Mouse (Mus musculus): ENCODE measurements at regions not wholly inside any gene's neighbourhood (a gene's known extent, or its start where the extent isn't known, plus 50 kb on each side); places are given as distances from the start of the nearest gene placed in this dataset.

DNA sequence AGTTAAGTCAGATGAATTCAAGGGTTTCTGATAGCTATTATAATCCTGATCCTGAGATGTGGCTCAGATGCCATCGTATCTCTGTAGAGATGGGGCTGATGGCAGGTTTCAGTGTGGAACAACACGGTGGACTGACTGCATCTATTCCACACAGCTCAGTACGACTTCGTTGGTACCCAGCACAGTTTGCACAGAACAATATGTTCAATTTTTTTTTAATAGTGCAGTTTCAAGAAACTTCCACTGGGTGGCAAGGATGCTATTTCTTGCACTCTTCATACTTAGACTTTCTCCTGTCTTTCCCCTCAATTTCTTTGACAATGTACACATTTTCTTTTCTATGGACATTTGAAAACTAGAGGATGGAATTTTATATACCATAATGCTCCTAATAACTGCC, 278.6 kb upstream of the Btbd3 start:
- no peak for DNase-seq (ENCODE audit: low read depth, low spot score)

DNA sequence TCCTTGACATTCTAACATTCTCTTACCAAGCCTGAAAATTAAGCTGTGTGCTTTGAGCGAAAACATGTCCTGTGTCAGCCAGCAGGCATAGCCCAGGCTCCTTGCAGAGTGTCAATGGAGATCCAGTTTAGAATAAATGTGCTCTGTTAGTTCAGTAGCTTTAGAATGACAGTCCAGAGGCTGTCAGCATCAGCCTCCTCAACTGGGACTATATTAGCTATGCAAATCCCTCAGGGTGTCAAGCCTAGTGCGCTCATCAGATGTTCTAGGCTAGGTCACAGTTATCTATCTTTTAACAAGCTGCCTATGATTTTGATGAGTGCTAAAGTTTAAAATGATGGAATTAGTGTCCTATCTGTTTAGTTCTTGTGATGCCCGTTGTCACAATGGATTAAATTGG, 281.7 kb upstream of the Btbd3 start:
- no peak for DNase-seq (ENCODE audit: low read depth, low spot score)

DNA sequence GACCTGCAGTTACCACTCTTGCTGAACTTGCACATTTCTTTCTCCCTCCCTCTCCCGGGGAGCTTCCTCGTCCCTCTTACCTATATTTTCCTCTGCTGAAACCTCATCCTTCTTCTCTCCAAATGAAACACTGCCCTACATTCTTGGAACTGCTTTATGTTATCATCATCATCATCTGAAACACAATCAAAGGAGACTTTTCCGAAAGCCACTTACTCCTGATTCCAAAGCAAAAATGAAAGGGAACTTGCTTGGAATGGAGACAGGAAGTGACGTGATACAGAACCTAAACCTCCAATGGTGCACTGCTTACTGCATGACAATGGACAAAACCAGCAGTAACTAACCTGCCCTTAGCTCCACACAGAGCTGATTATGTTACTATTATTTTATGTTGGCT, 287.2 kb upstream of the Btbd3 start:
- no peak for DNase-seq (ENCODE audit: low read depth, low spot score)

DNA sequence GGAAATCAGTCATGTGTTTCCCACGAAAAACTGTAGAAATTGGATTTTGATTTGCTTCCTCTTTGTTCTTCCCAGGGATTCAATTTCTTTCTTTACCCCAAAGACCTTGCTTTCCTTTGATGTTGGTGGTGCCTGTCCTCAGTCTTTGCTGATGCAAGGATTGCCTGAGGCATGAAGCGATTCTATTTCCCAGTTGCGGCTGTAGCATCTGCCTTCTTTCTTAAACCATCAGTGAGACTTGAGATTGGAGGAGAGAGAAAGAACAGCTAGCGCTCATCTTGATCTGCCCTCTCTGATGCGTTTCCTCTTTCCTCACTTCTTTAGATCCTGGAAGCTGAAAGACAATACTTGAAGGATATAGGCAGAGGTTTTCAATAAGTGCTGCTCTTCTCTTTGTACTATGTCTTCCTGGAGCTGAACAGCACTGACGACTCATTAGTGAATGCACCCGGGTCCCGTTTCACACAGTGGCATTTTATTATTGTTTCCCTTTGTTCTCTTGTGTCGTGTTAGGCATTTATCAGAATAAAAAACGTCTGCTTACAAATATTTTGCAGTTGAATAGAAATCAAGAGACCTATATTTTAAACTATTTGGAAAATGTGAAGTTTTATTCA, 289.8 kb upstream of the Btbd3 start:
- DNase-seq (ENCODE audit: low read depth, low spot score) = no peak

DNA sequence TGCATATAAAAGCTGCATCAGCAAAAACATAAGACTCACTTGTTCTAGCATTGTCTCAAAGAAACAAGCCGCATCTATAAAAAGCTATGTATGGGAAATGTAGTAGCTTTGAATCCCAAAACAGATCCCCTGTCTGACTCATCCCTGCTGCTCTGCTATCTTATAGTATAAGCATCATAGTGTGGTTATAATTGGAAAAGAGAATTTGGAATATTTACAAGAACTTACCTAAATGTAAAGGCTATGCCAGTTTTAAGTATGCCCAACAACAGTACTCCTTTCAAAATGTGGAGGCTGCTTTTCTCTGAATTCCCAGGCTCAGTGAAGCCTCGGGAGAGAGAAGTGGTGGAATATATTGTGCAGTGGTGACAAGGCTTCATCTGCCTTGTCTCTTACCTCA, 301.5 kb upstream of the Btbd3 start:
- DNase-seq (ENCODE audit: low read depth, low spot score) = no peak

DNA sequence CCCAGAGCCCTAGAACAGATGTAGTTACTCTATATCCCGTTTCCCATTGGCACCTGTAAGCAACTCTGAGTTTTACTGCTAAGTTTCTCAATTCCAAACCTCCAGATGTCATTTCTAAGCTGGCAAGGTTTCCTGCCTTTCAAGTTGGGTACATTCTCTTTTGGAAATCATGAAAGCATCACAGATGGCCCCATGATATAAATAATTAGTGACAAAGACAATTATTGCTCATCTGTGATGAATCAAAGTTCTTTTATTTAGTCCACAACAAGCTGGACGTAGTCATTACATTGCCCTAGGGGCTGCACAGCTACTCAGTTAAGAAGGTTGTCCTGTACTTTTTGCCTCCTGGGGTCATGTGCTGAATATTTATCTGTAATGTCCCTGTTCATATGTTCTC, 303.2 kb upstream of the Btbd3 start:
- no peak for DNase-seq (ENCODE audit: low read depth, low spot score)

DNA sequence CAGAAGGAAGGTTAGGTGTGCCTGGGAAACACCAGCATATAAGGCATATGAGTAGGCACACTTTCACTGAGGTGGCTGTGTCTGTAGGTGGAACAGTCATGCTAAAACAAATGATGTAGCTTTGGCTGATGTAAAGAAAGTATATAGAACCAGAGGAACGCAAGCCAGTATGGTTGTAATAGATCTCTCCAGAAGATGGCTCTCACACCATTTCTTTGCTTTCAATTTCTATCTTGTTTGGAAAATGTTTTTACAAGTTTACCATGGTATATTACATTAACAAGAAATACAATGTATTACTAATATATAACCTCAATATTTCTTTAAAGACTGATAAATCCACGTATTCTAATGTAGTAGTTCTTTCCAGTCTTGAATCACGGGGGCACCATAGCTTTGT, 304.4 kb upstream of the Btbd3 start:
- DNase-seq (ENCODE audit: low read depth, low spot score) = no peak

DNA sequence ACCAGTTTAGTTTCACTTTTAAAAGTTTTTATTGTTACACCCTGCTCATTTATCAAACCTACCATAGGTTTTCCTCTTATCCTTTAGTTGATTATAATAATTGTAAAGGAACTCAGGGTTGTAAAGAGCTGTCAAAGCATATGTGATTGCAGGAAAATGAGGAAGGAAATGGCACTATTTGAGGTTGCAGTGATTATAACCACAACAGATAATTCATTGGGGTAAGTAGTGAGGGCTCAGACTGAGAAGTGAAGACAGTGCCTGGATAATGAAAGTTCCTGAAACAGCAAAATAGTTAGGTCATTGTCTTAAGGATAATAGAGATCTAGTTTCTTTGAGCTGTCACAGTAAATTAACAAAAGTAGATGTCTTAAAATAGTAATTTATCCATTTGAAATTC, 305.4 kb upstream of the Btbd3 start:
- no peak for DNase-seq (ENCODE audit: low read depth, low spot score)

DNA sequence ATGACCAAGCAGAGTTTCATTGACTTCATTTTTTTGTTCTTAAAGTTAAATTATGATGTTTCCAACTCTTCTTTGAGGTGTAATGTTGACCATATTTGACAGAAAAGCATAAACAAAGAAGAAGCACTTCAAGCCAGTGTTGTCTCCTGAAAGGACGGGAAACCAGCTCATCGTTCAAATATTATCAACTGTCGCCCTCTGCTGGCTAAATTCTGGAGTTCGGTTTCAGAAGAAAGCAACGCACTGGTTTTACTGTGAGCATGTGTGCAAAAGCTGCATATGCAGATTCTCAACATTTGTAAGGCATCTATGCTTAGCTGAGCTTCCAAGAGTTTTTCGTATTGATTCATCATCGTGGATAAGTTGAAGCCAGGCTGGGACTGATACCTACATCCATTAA, 313.6 kb upstream of the Btbd3 start:
- DNase-seq (ENCODE audit: low read depth, low spot score) = peak; percentile 6

DNA sequence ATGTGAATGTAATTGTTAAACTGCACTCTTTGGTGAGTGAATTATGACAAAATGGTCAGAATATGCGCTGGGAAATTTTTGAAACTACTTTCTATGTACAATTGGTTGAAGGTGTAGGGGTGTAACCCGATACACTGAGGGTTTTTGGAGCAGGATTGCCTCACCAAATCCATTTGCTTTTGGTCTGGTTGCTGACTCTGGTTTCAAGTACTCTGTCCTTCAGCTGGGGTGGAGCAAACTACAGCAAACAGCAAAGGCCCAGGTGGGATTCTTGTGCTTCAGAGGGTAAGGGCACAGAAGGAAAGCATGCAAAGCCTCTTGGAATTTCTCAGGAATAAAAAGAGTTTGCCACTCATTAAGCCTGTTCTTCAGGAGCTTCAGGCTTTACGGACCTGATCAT, 316.8 kb upstream of the Btbd3 start:
- no peak for DNase-seq (ENCODE audit: low read depth, low spot score)

DNA sequence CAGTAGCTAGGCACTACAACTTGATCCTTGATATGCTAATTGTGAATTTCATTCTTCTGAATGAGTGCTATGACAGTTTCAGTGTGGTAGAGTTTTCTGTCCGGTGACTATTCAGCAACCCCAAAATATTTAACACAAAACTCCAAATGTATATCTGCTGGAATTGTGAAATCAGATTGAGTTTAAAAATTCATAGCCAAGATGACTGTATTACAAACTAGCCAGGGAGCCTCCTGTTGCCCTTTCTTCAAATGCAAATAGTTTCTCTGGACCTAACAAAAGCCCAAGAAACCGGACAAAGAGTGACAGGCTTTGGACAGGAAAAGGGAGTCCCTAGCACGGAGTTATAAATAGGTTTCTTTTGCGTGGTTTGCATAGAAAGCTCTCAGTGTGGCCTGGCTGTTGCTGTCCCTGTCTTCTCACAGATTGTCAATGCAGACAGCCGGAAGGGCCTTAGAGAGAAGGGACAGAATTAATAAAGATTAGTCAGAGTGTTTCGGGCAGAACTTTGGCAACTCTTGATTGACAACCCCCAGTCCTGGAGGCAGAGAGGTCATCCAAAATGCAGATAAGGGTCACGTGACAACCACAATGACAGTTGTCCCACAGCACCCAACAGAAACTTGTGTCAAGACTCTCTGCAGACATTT, 317.4 kb upstream of the Btbd3 start:
- DNase-seq (ENCODE audit: low read depth, low spot score) = no peak

DNA sequence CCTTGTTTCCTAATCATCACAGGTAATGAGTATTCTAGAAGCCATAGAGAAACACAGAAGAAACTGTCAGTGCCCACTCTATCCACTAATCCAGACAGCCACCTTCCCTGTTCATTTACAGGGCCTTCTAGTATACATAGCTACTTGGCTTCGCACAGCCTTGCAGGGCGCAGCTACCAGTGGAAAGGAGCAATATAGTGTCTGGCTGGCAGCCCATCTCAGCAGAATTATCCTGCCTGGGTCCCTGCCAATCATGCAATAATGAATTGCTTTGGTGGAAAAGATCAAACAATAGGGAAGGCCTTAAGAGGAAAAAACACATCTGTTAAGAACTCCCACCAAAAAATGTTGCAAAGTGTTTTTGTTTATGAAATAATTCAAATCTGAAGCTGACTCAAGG, 319.8 kb upstream of the Btbd3 start:
- DNase-seq (ENCODE audit: low read depth, low spot score) = no peak

DNA sequence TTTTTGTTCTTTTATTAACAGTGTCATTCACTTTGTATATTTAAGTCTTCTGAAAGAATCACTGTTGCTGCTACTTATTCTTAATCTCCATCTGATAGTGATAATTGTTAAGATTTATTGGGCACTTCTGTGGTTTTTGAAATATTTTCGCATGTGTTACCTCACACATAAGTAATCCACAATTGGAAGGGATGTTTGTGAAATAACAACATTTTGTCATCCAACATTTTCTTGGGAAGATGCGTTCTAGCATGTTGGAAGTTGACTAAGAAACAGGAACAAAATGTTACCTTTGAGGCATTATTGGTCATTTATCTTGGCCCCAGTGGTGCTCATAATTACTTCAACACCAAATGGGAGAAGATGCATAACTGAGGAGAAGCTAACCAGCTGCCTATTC, 323.4 kb upstream of the Btbd3 start:
- DNase-seq (ENCODE audit: low read depth, low spot score) = no peak

DNA sequence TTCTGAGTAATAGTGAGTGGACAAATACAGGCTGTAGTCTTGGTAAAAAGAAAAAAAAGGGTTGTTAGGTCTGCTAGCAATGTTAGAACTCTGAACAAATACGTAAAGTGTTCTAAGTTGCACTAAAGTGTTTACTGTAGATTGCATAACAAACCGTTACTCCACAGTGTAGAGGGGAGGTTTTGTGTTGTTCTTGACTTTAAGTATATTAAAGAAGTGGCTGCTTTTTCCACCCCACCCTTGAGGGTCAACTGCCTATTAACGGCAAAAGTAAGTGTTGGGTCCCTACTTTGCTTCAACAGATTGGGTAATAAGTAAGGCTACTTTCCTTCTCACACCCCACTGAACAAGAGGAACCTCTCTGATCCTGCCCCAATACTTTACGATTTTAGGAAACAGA, 323.9 kb upstream of the Btbd3 start:
- no peak for DNase-seq (ENCODE audit: low read depth, low spot score)

DNA sequence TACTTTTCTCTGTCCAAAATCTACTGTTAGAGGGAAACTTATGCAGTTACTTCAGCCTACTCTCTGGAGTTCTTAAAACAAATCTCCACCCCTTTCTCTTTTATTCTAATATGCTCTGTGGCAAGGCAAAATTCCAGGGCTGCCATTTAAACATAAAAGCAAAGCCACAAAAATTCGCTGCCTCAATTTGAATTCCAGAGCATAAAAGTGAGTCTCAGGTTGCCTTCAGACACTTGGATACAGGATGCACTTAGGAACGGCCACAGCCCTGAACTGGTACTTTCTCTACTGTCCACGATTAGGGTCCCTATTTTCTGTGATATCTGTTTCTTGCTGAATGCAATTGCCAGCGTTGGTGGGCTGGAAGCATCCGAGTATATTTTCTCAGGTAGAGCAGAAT, 330.9 kb upstream of the Btbd3 start:
- DNase-seq (ENCODE audit: low read depth, low spot score) = no peak

DNA sequence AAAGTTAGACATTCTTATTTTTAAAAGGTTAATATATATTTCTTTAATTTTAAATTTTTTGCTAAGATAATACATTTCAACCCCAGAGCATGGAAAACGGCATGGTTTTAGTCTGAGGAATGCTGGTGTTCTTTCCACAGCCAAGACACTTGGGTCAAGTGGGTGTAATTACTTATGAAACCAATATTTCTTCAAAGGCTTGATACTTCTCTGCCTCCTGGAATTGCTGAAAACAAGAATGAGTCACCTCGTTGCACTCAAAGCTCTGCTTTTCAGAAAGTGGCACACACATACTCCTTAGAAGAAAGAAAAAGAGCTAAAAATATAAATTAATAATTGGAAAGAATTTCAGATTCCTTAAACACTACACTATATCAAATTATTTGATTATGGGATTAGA, 331.8 kb upstream of the Btbd3 start:
- no peak for DNase-seq (ENCODE audit: low read depth, low spot score)

DNA sequence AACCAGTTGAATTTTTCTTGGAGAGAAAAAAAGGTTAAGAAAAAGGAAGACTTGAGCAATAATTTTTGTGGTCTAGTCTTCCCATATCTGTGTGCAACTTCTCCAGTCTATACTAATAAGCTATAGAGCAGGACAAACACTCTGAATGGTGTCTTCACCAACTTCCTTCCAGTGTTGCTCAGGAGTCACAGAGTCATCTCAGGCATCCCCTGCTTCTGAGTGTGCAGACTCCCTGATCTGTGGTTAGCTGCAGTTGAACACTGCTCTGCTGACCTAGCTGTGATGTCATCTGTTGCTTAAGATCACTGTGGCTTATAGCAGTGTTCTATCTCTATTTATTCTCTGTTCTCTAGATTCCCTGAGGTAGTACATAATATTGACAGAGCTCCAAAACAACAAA, 357.9 kb upstream of the Btbd3 start:
- DNase-seq (ENCODE audit: low read depth, low spot score) = no peak

DNA sequence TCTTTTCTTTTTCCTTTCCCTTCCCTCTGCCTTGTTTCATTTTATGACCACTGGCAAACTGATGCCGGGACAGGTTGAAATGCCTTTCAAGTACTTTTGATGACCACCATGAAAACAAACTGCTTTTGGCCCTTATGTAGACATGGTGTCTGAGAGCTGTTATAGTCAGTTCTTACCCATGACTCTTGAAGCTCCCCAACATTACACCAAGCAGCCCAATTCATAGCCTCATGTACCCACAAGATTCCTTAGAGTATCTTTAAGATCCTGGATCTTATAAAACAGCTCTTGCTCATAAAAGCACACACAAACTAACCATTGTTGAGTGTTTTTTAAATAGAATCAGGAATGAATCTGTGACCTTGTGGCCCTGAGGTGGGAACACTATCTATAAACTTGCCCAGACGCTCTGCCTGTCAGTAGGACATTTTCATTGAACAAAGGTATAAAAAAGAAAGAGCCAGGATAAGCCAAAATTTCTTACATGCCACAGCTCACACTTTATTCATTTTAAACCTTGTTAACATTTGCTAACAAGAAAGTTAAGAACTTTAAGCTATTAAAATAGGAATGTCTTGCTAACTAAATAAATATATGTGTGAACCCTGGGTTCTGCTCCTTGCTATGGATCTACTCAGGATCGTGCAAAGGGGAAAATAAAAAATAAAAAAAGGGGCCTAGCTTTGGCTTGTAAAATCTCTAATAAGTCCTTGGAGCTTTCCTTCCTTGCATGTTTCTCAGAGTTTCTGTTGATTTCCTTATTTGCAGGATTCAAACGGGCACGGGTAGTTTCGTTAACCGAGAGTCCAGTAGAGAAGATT, 375.9 kb upstream of the Btbd3 start:
- DNase-seq (ENCODE audit: low read depth, low spot score) = no peak

DNA sequence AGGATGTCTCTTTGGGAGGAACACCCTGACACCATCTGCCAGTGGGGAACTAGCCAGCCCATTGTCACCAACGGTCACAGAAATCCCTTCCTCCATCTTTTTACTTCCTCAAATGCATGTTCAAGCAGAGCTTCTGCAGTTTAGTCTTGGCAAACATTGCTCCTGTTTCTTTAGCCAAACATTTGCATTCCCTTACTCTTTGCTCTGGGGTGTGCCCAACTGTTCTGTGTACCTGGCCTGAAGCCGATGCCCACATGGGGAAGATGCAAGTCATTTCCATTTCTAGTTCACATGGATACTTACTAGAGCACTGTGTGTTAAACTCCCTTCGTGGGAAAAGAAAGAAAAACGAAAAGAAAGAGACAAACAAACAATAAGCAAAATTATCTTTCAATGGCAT, 386.7 kb upstream of the Btbd3 start:
- DNase-seq (ENCODE audit: low read depth, low spot score) = no peak

DNA sequence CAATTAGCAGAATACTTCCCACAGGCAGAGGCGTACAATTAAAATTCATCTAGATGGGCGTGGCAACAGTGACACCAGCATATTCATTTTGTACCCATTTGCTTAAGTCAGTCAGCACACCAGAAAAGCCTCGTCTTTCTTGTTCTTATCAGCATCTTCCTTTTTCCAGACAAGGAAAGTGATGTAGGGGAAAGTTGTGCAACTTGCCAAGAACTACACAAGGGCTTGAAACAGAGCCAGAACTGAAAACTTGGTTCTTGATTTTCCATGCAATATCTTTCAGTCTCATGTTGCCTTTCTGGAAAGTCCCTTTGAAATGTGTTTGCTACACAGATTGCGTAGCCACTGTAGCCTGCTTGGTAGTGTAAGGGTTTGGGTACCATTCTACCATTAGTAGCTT, 401.9 kb upstream of the Btbd3 start:
- DNase-seq (ENCODE audit: low read depth, low spot score) = no peak

DNA sequence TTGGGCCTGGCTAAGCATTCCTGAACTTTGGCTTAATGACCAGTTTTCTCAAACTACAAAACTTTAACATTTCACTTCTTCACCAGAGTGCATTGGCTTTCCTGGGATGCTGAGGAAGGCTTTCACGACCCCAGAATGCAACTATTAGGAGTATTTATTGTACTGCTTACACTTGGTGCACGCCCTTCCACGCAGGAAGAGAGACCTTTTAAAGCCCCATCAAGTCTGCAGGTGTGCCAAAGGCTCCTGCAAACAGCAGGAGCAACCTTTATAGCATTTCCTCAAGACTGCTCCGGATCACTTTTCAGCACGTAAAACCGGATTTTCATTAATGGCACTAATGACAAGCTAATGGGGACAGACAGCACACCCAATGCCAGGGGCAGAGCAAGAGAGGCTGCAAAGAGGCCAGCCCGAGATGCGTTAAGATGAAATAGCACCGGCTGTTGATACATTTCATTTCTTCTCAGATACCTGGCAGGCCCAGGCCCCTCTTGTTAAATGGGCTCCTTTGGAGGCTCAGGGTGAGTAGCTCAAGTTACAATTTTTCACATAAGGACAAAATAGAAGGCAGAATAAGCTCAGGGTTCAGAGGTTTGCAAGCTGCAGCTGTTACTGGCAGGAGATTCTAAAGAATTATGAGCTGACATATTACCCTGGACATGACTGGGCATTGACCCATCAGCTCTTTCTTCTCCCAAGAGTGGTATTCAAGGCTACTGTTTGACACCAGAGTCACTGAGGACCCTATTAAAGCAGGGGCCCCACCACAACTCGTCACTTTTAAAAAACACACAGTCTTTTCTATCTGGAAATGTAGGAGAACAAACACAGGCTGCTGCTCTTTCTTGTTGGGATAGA, 402.7 kb upstream of the Btbd3 start:
- DNase-seq (ENCODE audit: low read depth, low spot score) = no peak

DNA sequence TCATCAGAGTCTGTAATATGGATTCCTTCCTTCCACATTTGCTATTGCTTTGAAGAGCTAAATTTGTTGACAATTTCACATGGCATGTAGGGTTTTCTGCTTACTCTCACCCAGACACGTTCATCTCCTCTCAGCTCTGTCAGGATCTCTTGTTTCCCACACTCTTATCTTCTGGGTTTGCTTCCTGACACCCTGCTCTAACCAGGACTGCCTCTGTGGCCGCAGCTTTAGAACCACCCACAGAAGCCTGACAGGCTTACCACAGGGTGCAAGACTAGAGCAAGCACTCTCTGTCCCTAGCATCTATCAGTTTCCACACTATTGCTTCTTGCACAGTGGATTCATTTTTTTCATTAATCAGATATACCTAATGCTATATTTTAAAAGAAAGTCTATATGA, 408.5 kb upstream of the Btbd3 start:
- no peak for DNase-seq (ENCODE audit: low read depth, low spot score)

Measured in CD4-positive helper T cell, adult 2 months (primary cell).